Mouse (Mus musculus): ENCODE measurements at regions not wholly inside any gene's neighbourhood (a gene's known extent, or its start where the extent isn't known, plus 50 kb on each side); places are given as distances from the start of the nearest gene placed in this dataset.

- intact Hi-C loops (cut with DNase I), result loop anchor here (10.0 kb wide), 1 partner anchor 313 kb away; no protein-coding TSS in a partner anchor
Observed at GRCm38 (mm10) chr16:31592014-31592871, 71.0 kb upstream of the Dlg1 start.

GRCm38 (mm10) chr16:31592973-31593683 is 70.1 kb upstream of the Dlg1 start:
- peak; percentile 29 to 84 for DNase-seq (ENCODE audit: low spot score in 2 of 2)
- intact Hi-C loops (cut with DNase I), result loop anchor here (10.0 kb wide), 1 partner anchor 312 kb away; no protein-coding TSS in a partner anchor

More at GRCm38 (mm10) chr16:31592014-31592871, 71.0 kb upstream of the Dlg1 start:
- DNase-seq (ENCODE audit: low spot score in 2 of 2), result peak; percentile 51 to 80

DNA sequence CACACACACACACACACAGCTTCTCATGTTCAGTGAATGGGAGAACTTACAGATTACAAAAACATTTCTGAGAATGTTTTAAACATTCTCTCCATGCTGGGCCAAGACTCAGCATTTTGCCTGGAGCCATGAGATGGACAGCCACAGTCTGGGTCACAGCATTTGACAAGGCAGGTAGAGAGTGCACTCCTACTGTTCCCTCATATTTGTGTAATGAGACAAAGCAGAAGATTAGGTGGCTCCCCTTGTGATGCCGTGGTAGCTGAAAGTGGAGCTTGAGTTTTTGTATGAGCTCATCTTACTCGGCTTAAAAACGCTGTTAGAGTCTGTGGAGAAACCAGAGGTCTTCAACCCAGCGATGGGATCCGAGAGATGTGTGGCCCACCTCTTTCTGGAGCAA is 65.3 kb upstream of the Dlg1 start:
- intact Hi-C loops (cut with DNase I), result loop anchor here (2.0 to 10.0 kb wide), 2 partner anchors 137 to 307 kb away; no protein-coding TSS in a partner anchor
- DNase-seq (ENCODE audit: low spot score in 2 of 2), result no peak

- DNase-seq (ENCODE audit: low spot score in 2 of 2), result peak in 1 of 2 experiments; percentile 10
- intact Hi-C loops (cut with DNase I), result loop anchor here (2.0 to 10.0 kb wide), 2 partner anchors 138 to 306 kb away; no protein-coding TSS in a partner anchor
Observed at GRCm38 (mm10) chr16:31598409-31598988, 64.7 kb upstream of the Dlg1 start.

DNA sequence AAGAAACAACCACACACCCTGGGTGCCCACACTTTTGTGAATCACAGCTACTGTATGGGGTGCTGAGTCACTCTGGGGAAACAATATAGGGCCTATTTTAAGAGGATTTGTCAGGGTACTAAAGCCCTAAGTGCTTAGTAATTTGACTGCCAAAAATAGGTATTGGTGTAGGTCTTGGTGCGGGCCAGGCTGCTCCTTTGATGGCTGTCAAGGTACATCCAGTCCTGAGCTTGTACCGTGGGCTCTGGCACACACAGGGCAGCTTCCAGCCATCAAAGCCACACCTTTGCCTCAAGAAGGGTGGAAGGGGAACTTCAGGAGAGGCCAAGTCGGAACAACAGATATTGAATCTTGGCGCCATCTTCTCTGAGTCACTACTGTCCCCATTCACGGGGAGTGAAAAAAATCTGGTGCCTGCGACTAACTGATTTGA is 64.2 kb upstream of the Dlg1 start:
- peak; percentile 26 to 90 for DNase-seq (ENCODE audit: low spot score in 2 of 2)
- intact Hi-C loops (cut with DNase I), result loop anchor here (2.0 to 10.0 kb wide), 2 partner anchors 138 to 306 kb away; no protein-coding TSS in a partner anchor

GRCm38 (mm10) chr16:31601278-31601677 is 62.0 kb upstream of the Dlg1 start:
- intact Hi-C loops (cut with DNase I), result loop anchor here (5.0 kb wide), 1 partner anchor 96 kb away; no protein-coding TSS in a partner anchor
- DNase-seq (ENCODE audit: low spot score in 2 of 2), result no peak

DNA sequence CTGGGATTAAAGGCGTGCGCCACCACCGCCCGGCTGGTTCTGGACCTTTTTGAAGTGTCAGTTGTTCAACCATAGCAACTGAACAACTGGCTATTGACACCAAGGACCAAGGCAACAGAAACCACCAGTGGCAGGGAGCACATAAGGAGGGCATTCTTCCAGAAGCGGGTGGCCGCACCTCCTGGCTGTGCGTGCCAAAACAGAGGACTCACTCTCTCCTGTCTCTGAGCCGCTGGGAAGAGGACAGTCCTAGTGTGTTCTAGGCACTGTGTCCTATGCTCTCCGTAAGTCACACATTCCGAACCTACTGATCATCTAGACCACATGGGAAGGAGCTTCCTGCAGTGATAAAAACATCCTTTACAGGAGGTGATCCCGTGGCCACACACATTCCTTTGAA is 60.1 kb upstream of the Dlg1 start:
- DNase-seq (ENCODE audit: low spot score in 2 of 2), result no peak
- intact Hi-C loops (cut with DNase I), result loop anchor here (5.0 kb wide), 1 partner anchor 94 kb away; no protein-coding TSS in a partner anchor

GRCm38 (mm10) chr16:31606389-31607177 is 56.7 kb upstream of the Dlg1 start:
- intact Hi-C loops (cut with DNase I), result no loop called here
- DNase-seq (ENCODE audit: low spot score in 2 of 2), result no peak

DNA sequence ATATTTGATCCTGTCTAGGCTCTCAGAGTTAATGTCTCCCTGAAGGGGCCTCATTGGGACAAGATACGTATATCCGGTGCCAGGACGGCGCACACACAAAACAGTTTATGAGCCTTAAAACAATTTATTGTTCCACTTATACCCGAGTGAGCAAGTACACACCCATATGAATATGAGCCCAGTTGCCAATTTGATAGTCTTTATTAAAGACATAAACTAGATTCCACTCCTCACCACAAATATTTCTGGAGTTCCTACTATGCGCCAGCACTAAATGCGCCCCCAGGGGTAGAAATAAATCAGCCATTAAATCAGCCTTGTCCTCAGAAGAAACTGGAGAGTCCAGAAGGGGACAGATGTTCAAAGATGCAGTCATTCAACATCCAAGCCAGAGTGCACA is 54.3 kb upstream of the Dlg1 start:
- DNase-seq (ENCODE audit: low spot score in 2 of 2), result no peak
- intact Hi-C loops (cut with DNase I), result no loop called here

DNA sequence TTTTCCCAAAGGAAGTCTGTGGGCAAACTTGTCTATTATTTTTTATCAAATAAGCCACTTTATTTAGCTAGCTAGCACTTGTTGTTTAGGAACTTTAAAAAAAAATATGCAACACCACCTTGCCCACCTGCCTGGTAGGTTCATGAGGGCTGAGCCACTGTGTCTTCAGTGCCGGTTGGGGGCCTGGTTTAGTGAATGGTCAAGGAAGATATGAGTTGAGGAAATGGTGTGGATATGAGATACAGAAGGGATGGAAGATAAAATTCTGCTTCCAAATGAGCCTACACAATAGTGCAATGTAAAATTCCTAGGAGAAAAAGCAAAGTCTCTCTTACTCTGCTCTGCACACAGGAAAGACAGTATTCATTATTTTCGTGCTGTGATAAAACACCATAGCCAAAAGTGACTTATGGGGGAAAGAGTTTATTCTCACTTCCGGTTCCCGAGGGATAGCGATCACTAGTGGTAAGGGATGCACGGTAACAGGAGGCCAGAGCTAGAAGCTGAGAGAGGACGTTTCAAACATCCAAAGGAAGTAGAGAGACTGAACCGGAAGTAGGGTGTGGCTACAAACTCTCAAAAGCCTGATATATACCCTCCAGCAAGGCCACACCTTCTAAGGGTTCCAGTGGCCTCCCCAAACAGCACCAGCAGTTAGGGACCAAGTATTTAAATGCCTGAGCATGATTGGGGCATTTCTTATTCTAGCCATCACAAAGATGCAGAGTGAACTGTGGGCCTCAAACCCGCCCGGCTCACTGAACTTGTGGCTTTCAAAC is 53.7 kb upstream of the Dlg1 start:
- no peak for DNase-seq (ENCODE audit: low spot score in 2 of 2)
- intact Hi-C loops (cut with DNase I), result no loop called here

All from left cerebral cortex, postnatal 25 days (tissue).